Mouse (Mus musculus): Measurements from ENCODE around the gene Eefsec. TPM values are rescaled to one million over a fixed set of nuclear protein-coding genes. Genes with fewer than 3 reads are reported as not detected.

Gene Eefsec
- polyA plus RNA-seq, 1 experiment from 2014 or later: 26.3 TPM

DNA sequence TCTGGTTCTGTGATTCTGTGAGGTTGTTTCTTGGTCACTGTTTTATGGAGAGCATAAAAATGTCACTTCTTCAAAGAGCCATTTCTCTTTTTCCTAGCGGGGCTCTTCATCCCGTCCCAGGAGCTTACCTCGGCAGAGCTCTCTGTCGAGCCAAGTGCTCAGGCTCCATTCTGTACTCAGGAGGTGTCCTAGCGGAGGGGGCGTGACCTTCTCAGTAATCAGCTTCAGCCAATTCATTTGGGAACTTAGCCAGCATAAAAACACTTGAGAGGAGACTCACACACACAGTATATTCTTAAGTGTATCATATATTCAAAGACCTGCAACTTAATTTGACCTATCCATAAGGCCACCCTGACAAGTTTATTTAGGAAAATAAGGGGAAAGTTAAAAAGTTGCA, 34.1 kb upstream of the Eefsec start:
- Histone ChIP-seq H3K27ac (ENCODE audit: low read length) (no peak overlapping the region), H3K9me3 (replicated peaks; ENCODE audit: control insufficient read depth, low read length, poor library complexity, severe bottlenecking) (no peaks in the 10 kb centered on the region), H3K4me3 (ENCODE audit: low read depth, low read length) (no peak overlapping the region), H3K9ac (ENCODE audit: low read depth, low read length) (no peak overlapping the region), H3K4me1 (ENCODE audit: control insufficient read depth, insufficient read depth, low read length) (no peaks in the 10 kb centered on the region), H3K4me2 (ENCODE audit: low read length) (no peak overlapping the region), H3K36me3 (ENCODE audit: control insufficient read depth, insufficient read depth, low read length) (peaks cover 21% of the 10 kb centered on the region; the same call in 1 of the 2 replicates), H3K27me3 (ENCODE audit: control insufficient read depth, insufficient read depth, low read depth, low read length) (no peaks in the 10 kb centered on the region)
- ATAC-seq: no peak
- WGBS: 61% methylated on average over 6 of the region's 6 CpGs

GRCm38 (mm10) chr6:88469878-88470277, 23.5 kb upstream of the Eefsec start:
- Histone ChIP-seq H3K4me2 (ENCODE audit: low read length) (no peak overlapping the region), H3K4me3 (ENCODE audit: low read depth, low read length) (no peak overlapping the region), H3K27me3 (ENCODE audit: control insufficient read depth, insufficient read depth, low read depth, low read length) (no peaks in the 10 kb centered on the region), H3K9me3 (replicated peaks; ENCODE audit: control insufficient read depth, low read length, poor library complexity, severe bottlenecking) (no peaks in the 10 kb centered on the region), H3K9ac (ENCODE audit: low read depth, low read length) (no peak overlapping the region), H3K27ac (ENCODE audit: low read length) (no peak overlapping the region), H3K4me1 (ENCODE audit: control insufficient read depth, insufficient read depth, low read length) (peaks cover 11% of the 10 kb centered on the region), H3K36me3 (ENCODE audit: control insufficient read depth, insufficient read depth, low read length) (peaks cover 28% of the 10 kb centered on the region)
- WGBS: 76% methylated on average over 6 of the region's 6 CpGs
- no peak for ATAC-seq

GRCm38 (mm10) chr6:88465181-88465920, 19.0 kb upstream of the Eefsec start, which contains the start of gene Ruvbl1:
Gene Ruvbl1 (plus strand): TSS chr6:88465409.
- H3K4me2 ChIP-seq (ENCODE audit: low read length): peak within 1 kb of the TSS; percentile 83
- no peaks in the 10 kb centered on the region for H3K9me3 ChIP-seq (replicated peaks; ENCODE audit: control insufficient read depth, low read length, poor library complexity, severe bottlenecking)
- peak within 1 kb of the TSS; percentile 50 for H3K27ac ChIP-seq (ENCODE audit: low read length)
- H3K4me3 ChIP-seq (ENCODE audit: low read depth, low read length): peak within 1 kb of the TSS; percentile 73
- peaks cover 13% of the 10 kb centered on the region for H3K4me1 ChIP-seq (ENCODE audit: control insufficient read depth, insufficient read depth, low read length)
- under 1% methylated on average over 36 of the region's 42 CpGs for WGBS
- no peaks in the 10 kb centered on the region for H3K27me3 ChIP-seq (ENCODE audit: control insufficient read depth, insufficient read depth, low read depth, low read length)
- H3K9ac ChIP-seq (ENCODE audit: low read depth, low read length): peak within 1 kb of the TSS; percentile 77
- ATAC-seq: peak; percentile 100
- peaks cover 8% of the 10 kb centered on the region for H3K36me3 ChIP-seq (ENCODE audit: control insufficient read depth, insufficient read depth, low read length)

- Histone ChIP-seq H3K27ac (ENCODE audit: low read length) (no peak overlapping the region), H3K36me3 (ENCODE audit: control insufficient read depth, insufficient read depth, low read length) (no peaks in the 10 kb centered on the region), H3K27me3 (ENCODE audit: control insufficient read depth, insufficient read depth, low read depth, low read length) (no peaks in the 10 kb centered on the region), H3K4me1 (ENCODE audit: control insufficient read depth, insufficient read depth, low read length) (no peaks in the 10 kb centered on the region), H3K9ac (ENCODE audit: low read depth, low read length) (no peak overlapping the region), H3K4me2 (ENCODE audit: low read length) (no peak overlapping the region), H3K4me3 (ENCODE audit: low read depth, low read length) (no peak overlapping the region), H3K9me3 (replicated peaks; ENCODE audit: control insufficient read depth, low read length, poor library complexity, severe bottlenecking) (no peaks in the 10 kb centered on the region)
- ATAC-seq: no peak
- WGBS: 66% methylated on average over 2 of the region's 2 CpGs
Measured at GRCm38 (mm10) chr6:88454545-88454944, 8.2 kb upstream of the Eefsec start.

DNA sequence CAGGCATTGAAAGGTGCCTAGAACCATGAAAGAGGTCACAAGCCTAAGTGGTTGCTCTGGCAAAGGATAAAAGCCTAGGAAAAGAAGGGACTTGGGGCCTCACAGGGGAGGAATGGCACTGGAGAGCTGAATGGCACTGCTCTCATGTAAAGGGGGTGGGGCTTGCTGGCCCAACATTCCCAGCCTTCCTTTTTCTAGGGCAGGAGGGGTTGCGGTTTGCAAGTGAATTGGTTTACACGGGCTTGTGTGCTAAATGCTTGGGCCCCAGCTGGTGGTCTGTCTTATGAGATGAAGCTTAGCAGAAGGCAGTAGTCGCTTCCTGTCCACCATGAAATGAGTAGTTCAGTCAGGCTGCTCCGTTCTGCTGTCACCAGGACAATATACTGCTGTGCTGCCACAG, 1.1 kb upstream of the Eefsec start:
- Histone ChIP-seq H3K9me3 (replicated peaks; ENCODE audit: control insufficient read depth, low read length, poor library complexity, severe bottlenecking) (no peaks in the 10 kb centered on the region), H3K4me3 (ENCODE audit: low read depth, low read length) (no peak overlapping the region), H3K4me1 (ENCODE audit: control insufficient read depth, insufficient read depth, low read length) (peaks cover 4% of the 10 kb centered on the region; the same call in 1 of the 2 replicates), H3K9ac (ENCODE audit: low read depth, low read length) (no peak overlapping the region), H3K27me3 (ENCODE audit: control insufficient read depth, insufficient read depth, low read depth, low read length) (no peaks in the 10 kb centered on the region), H3K36me3 (ENCODE audit: control insufficient read depth, insufficient read depth, low read length) (no peaks in the 10 kb centered on the region), H3K27ac (ENCODE audit: low read length) (no peak overlapping the region), H3K4me2 (ENCODE audit: low read length) (no peak overlapping the region)
- ATAC-seq: no peak
- WGBS: 13% methylated on average over 4 of the region's 4 CpGs

DNA sequence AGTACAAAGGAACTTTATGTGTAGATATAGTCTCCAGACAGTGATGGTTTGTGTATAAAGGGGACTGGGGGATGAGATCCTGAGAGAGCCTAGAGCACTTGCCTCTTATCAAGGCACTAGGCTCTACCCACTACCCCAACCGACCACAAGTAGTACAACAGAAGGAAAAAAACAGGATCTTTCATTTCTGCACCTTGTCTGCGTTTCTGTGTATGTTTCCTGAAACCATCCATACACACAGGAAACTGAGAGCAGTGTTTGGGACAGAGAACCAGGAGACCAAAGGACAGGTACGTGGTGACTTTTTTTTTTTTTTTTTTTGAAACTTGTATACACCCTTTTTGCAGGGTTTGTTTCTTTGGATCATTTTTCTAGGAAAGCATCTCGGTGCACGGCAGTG, 678 bp downstream of the Eefsec start:
- 14% methylated on average over 5 of the region's 5 CpGs for WGBS
- Histone ChIP-seq H3K27me3 (ENCODE audit: control insufficient read depth, insufficient read depth, low read depth, low read length) (no peaks in the 10 kb centered on the region), H3K9ac (ENCODE audit: low read depth, low read length) (peak overlapping the region; percentile 97), H3K9me3 (replicated peaks; ENCODE audit: control insufficient read depth, low read length, poor library complexity, severe bottlenecking) (no peaks in the 10 kb centered on the region), H3K27ac (ENCODE audit: low read length) (no peak overlapping the region), H3K4me3 (ENCODE audit: low read depth, low read length) (peak overlapping the region; percentile 88), H3K4me1 (ENCODE audit: control insufficient read depth, insufficient read depth, low read length) (peaks cover 4% of the 10 kb centered on the region; the same call in 1 of the 2 replicates), H3K36me3 (ENCODE audit: control insufficient read depth, insufficient read depth, low read length) (no peaks in the 10 kb centered on the region), H3K4me2 (ENCODE audit: low read length) (peak overlapping the region; percentile 81)
- no peak for ATAC-seq

GRCm38 (mm10) chr6:88444076-88444750, 2.1 kb downstream of the Eefsec start:
- WGBS: 89% methylated on average over 7 of the region's 7 CpGs
- Histone ChIP-seq H3K9ac (ENCODE audit: low read depth, low read length) (no peak overlapping the region), H3K4me2 (ENCODE audit: low read length) (no peak overlapping the region), H3K27ac (ENCODE audit: low read length) (no peak overlapping the region), H3K4me1 (ENCODE audit: control insufficient read depth, insufficient read depth, low read length) (peaks cover 4% of the 10 kb centered on the region; the same call in 1 of the 2 replicates), H3K27me3 (ENCODE audit: control insufficient read depth, insufficient read depth, low read depth, low read length) (no peaks in the 10 kb centered on the region), H3K4me3 (ENCODE audit: low read depth, low read length) (no peak overlapping the region), H3K36me3 (ENCODE audit: control insufficient read depth, insufficient read depth, low read length) (no peaks in the 10 kb centered on the region), H3K9me3 (replicated peaks; ENCODE audit: control insufficient read depth, low read length, poor library complexity, severe bottlenecking) (no peaks in the 10 kb centered on the region)
- no peak for ATAC-seq

- Histone ChIP-seq H3K9me3 (replicated peaks; ENCODE audit: control insufficient read depth, low read length, poor library complexity, severe bottlenecking) (no peaks in the 10 kb centered on the region), H3K27me3 (ENCODE audit: control insufficient read depth, insufficient read depth, low read depth, low read length) (no peaks in the 10 kb centered on the region), H3K27ac (ENCODE audit: low read length) (no peak overlapping the region), H3K4me1 (ENCODE audit: control insufficient read depth, insufficient read depth, low read length) (peaks cover 4% of the 10 kb centered on the region; the same call in 1 of the 2 replicates), H3K4me3 (ENCODE audit: low read depth, low read length) (no peak overlapping the region), H3K36me3 (ENCODE audit: control insufficient read depth, insufficient read depth, low read length) (no peaks in the 10 kb centered on the region), H3K9ac (ENCODE audit: low read depth, low read length) (no peak overlapping the region), H3K4me2 (ENCODE audit: low read length) (no peak overlapping the region)
- WGBS: 76% methylated on average over 3 of the region's 3 CpGs
- no peak for ATAC-seq
Measured at GRCm38 (mm10) chr6:88443446-88443845, 2.9 kb downstream of the Eefsec start.

DNA sequence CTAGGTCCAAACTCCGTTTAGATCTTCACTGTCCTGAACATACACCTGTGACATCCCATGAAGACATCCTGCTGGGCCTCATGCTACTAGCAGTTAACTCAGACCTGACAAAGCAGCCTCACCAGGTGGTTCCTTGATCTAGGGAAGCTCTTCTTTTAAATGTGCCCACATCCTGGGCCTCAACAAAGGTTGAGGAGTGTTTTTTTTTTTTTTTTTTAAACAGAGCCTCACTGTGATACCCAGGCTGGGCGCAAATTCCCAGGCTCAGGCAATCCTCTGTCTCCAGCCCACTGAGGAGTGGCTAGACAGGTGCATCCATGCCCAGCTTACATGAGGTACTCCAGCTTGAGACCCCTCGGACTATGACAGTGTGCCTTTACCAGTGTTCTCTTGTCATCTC, 3.8 kb downstream of the Eefsec start:
- ATAC-seq: no peak
- Histone ChIP-seq H3K4me1 (ENCODE audit: control insufficient read depth, insufficient read depth, low read length) (peaks cover 4% of the 10 kb centered on the region; the same call in 1 of the 2 replicates), H3K4me3 (ENCODE audit: low read depth, low read length) (no peak overlapping the region), H3K4me2 (ENCODE audit: low read length) (no peak overlapping the region), H3K27ac (ENCODE audit: low read length) (no peak overlapping the region), H3K9ac (ENCODE audit: low read depth, low read length) (no peak overlapping the region), H3K36me3 (ENCODE audit: control insufficient read depth, insufficient read depth, low read length) (no peaks in the 10 kb centered on the region), H3K9me3 (replicated peaks; ENCODE audit: control insufficient read depth, low read length, poor library complexity, severe bottlenecking) (no peaks in the 10 kb centered on the region), H3K27me3 (ENCODE audit: control insufficient read depth, insufficient read depth, low read depth, low read length) (no peaks in the 10 kb centered on the region)
- 79% methylated on average over 3 of the region's 3 CpGs for WGBS
